Mouse (Mus musculus) hindbrain, postnatal 0 days (tissue): ENCODE measurements around the gene Ccdc167. TPM values are rescaled to one million over a fixed set of nuclear protein-coding genes. Genes with fewer than 3 reads are reported as not detected.

Experiments used
- ATAC-seq: fragments of 200-750 bp; cut with Nextera tagmentation; 2 replicates; pipeline ENCODE4 v1.8.0; 2017; ENCODE audit warnings: mild to moderate bottlenecking, moderate TSS enrichment, moderate library complexity
- DNase-seq: peaks from one replicate; pipeline ENCODE4 v3.0.0-alpha.2; 2015; ENCODE audit warnings: low spot score
- H3K27ac ChIP-seq: fragments of 300-500 bp; sonication (generic); 2 replicates; pipeline ENCODE4 v1.5.1; 2014; ENCODE audit warnings: mild to moderate bottlenecking
- H3K27me3 ChIP-seq: fragments of 300-500 bp; sonication (generic); 2 replicates; pipeline ENCODE4 v1.6.1; 2014; ENCODE audit warnings: low read length, mixed read lengths; ENCODE audit not compliant: insufficient read depth
- H3K36me3 ChIP-seq: fragments of 300-500 bp; sonication (generic); 2 replicates; pipeline ENCODE4 v1.6.1; 2014; ENCODE audit warnings: low read length, mixed read lengths; ENCODE audit not compliant: insufficient read depth
- H3K4me1 ChIP-seq: fragments of 300-500 bp; sonication (generic); 2 replicates; pipeline ENCODE4 v1.6.1; 2014; ENCODE audit warnings: antibody characterized with exemption, low read length, mixed read lengths; ENCODE audit not compliant: insufficient read depth
- H3K4me2 ChIP-seq: fragments of 300-500 bp; sonication (generic); 2 replicates; pipeline ENCODE4 v1.6.1; 2014; ENCODE audit warnings: low read depth, mild to moderate bottlenecking, low read length, moderate library complexity, mixed read lengths
- H3K4me3 ChIP-seq: fragments of 300-500 bp; sonication (generic); 2 replicates; pipeline ENCODE4 v1.5.1; 2014; ENCODE audit warnings: low read length
- H3K9ac ChIP-seq: fragments of 300-500 bp; sonication (generic); replicated peaks from 2 replicates; pipeline ENCODE4 v1.6.1; 2014; ENCODE audit warnings: mild to moderate bottlenecking, low read length, moderate library complexity, mixed read lengths
- H3K9me3 ChIP-seq: fragments of 300-500 bp; sonication (generic); 2 replicates; pipeline ENCODE4 v1.6.1; 2016; ENCODE audit warnings: low read length, mixed read lengths
- CTCF ChIP-seq: IDR thresholded peaks from 2 replicates; pipeline ENCODE4 v1.5.1; 2016; ENCODE audit warnings: antibody characterized with exemption, control low read depth, low read depth
- WGBS: fragments of 180-500 bp; shearing (Covaris S2); extraction: QIAGEN DNeasy Blood & Tissue Kit; methylation state at CpG from one replicate; pipeline ENCODE4 v1.1.7; 2014; 5-methylcytosine and 5-hydroxymethylcytosine counted together
- polyA plus RNA-seq: library from polyadenylated mRNA; unstranded; fragments of >200 nt; fragmentation: Nextera tagmentation; extraction: Ambion mirVana; gene quantifications from 2 replicates; pipeline ENCODE4 v1.2.1, GENCODE M21; 2015
- total RNA-seq: library from RNA; depleted of rRNA; stranded (reverse); fragments of >200 nt; gene quantifications from 2 replicates; pipeline ENCODE4 v1.2.3, GENCODE M21; 2014

The Ccdc167 gene
- total and polyA plus RNA-seq, 2 experiments from 2014 or later: 9.7 to 9.8 TPM

GRCm38 (mm10) chr17:29731953-29732325 is 15.1 kb upstream of the Ccdc167 start:
- Histone ChIP-seq H3K9me3 (no peaks in the 10 kb centered on the region), H3K27ac (peak overlapping the region; percentile 55; the same call in 1 of the 2 replicates), H3K4me1 (peaks cover 22% of the 10 kb centered on the region; the same call in 1 of the 2 replicates), H3K36me3 (no peaks in the 10 kb centered on the region), H3K4me2 (no peak overlapping the region), H3K4me3 (no peak overlapping the region), H3K27me3 (no peaks in the 10 kb centered on the region), H3K9ac (no peak overlapping the region)
- WGBS: 42% methylated on average over 6 of the region's 6 CpGs
- no peak for TF ChIP-seq CTCF
- no peak for ATAC-seq
- DNase-seq: peak; percentile 46

- H3K4me2 ChIP-seq: no peak overlapping the region
- WGBS: 27% methylated on average over 12 of the region's 12 CpGs
- ATAC-seq: peak; percentile 21; the same call in 1 of the 2 replicates
- peak; percentile 54 for DNase-seq
- TF ChIP-seq CTCF: no peak
- peak overlapping the region; percentile 55 for H3K27ac ChIP-seq
- H3K36me3 ChIP-seq: no peaks in the 10 kb centered on the region
- H3K9me3 ChIP-seq: no peaks in the 10 kb centered on the region
- peaks cover 21% of the 10 kb centered on the region; the same call in 1 of the 2 replicates for H3K4me1 ChIP-seq
- no peak overlapping the region for H3K4me3 ChIP-seq
- no peaks in the 10 kb centered on the region for H3K27me3 ChIP-seq
- no peak overlapping the region for H3K9ac ChIP-seq
Measured at GRCm38 (mm10) chr17:29731266-29731952, 14.6 kb upstream of the Ccdc167 start.

GRCm38 (mm10) chr17:29730510-29731265 is 13.8 kb upstream of the Ccdc167 start:
- Histone ChIP-seq H3K27me3 (no peaks in the 10 kb centered on the region), H3K9me3 (no peaks in the 10 kb centered on the region), H3K4me2 (no peak overlapping the region; the same call in 1 of the 2 replicates), H3K36me3 (no peaks in the 10 kb centered on the region), H3K27ac (peak overlapping the region; percentile 55), H3K9ac (no peak overlapping the region), H3K4me1 (peaks cover 15% of the 10 kb centered on the region; the same call in 1 of the 2 replicates), H3K4me3 (no peak overlapping the region)
- ATAC-seq: peak; percentile 62
- DNase-seq: peak; percentile 70
- peak; percentile 43 for TF ChIP-seq CTCF
- WGBS: 22% methylated on average over 13 of the region's 13 CpGs

GRCm38 (mm10) chr17:29728082-29728481 is 11.2 kb upstream of the Ccdc167 start:
- H3K36me3 ChIP-seq: no peaks in the 10 kb centered on the region
- 60% methylated on average over 8 of the region's 8 CpGs for WGBS
- no peak for ATAC-seq
- peaks cover 15% of the 10 kb centered on the region; the same call in 1 of the 2 replicates for H3K4me1 ChIP-seq
- H3K4me3 ChIP-seq: no peak overlapping the region
- no peaks in the 10 kb centered on the region for H3K27me3 ChIP-seq
- H3K4me2 ChIP-seq: no peak overlapping the region
- no peak for DNase-seq
- H3K27ac ChIP-seq: no peak overlapping the region
- TF ChIP-seq CTCF: no peak
- H3K9me3 ChIP-seq: no peaks in the 10 kb centered on the region
- no peak overlapping the region for H3K9ac ChIP-seq

GRCm38 (mm10) chr17:29725027-29725620 is 8.3 kb upstream of the Ccdc167 start:
- H3K36me3 ChIP-seq: no peaks in the 10 kb centered on the region
- ATAC-seq (peak; percentile 27; the same call in 1 of the 2 replicates), DNase-seq (peak; percentile 53)
- no peak overlapping the region for H3K4me2 ChIP-seq
- WGBS: 48% methylated on average over 6 of the region's 6 CpGs
- H3K9ac ChIP-seq: no peak overlapping the region
- no peak overlapping the region for H3K27ac ChIP-seq
- no peaks in the 10 kb centered on the region for H3K4me1 ChIP-seq
- H3K9me3 ChIP-seq: no peaks in the 10 kb centered on the region
- no peak for TF ChIP-seq CTCF
- H3K27me3 ChIP-seq: no peaks in the 10 kb centered on the region
- no peak overlapping the region for H3K4me3 ChIP-seq

- H3K4me3 ChIP-seq: no peak overlapping the region
- no peak overlapping the region for H3K9ac ChIP-seq
- ATAC-seq: peak; percentile 91
- no peaks in the 10 kb centered on the region for H3K9me3 ChIP-seq
- peak; percentile 90 for DNase-seq
- H3K4me1 ChIP-seq: no peaks in the 10 kb centered on the region
- WGBS: 33% methylated on average over 6 of the region's 6 CpGs
- H3K27me3 ChIP-seq: no peaks in the 10 kb centered on the region
- no peak overlapping the region for H3K27ac ChIP-seq
- no peaks in the 10 kb centered on the region for H3K36me3 ChIP-seq
- no peak overlapping the region for H3K4me2 ChIP-seq
- TF ChIP-seq CTCF: no peak
Measured at GRCm38 (mm10) chr17:29724610-29725009, 7.8 kb upstream of the Ccdc167 start.
